ENCODE assay signal across 8 mouse cellular contexts in the genomic region with DNA sequence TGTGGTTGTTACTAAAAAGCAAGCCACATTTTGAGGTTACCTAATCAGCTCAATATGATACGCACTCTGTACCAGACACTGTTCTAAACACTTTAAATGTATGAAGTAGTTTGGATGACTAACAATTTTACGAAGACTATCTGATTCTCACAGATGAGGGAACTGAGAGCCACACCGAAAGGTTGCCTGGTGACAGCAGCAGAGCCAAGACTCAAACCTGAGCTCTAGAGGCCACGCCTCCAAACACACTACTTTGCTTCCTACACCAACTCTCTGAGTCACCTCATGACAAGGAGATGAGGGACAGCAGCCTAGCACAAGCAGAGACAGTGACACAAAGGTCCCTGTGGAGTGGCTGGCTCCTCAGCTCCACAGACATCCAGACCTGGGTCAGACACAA.
"Had no signal": no experiment of that assay in that cellular context is flagged by ENCODE, and none has a peak within 500 bp of the region (broad histone marks: within the 10 kb centered on the region; RNA-seq: fewer than 3 reads in every experiment).

No protein-coding gene starts in this region.

- DNase-seq: kidney, postnatal 14 days; lung, embryonic 14.5 days; lung, postnatal 10 days; lung, postnatal 4 days; retina, postnatal 1 day; thymus, postnatal 4 days had no signal

- ATAC-seq: liver, embryonic 12.5 days; midbrain, embryonic 16.5 days had no signal
